Mouse (Mus musculus) small intestine, adult 2 months (tissue): Measurements from ENCODE around the gene Ncoa6. TPM values are rescaled to one million over a fixed set of nuclear protein-coding genes. Genes with fewer than 3 reads are reported as not detected.

Source experiments
- H3K27ac ChIP-seq: fragments of 200-500 bp; 2 replicates; pipeline ENCODE4 v1.5.1; 2012; ENCODE audit warnings: low read depth, low read length, control low read depth, inconsistent platforms; ENCODE audit not compliant: insufficient read depth
- H3K27me3 ChIP-seq: fragments of 200-500 bp; 2 replicates; pipeline ENCODE4 v1.6.1; 2012; ENCODE audit warnings: mild to moderate bottlenecking, moderate library complexity, low read length, inconsistent platforms; ENCODE audit not compliant: control insufficient read depth, insufficient read depth
- H3K36me3 ChIP-seq: fragments of 200-500 bp; 2 replicates; pipeline ENCODE4 v1.6.1; 2012; ENCODE audit warnings: mild to moderate bottlenecking, low read length, control low read depth, inconsistent platforms; ENCODE audit not compliant: control insufficient read depth, insufficient read depth
- H3K4me1 ChIP-seq: fragments of 200-500 bp; 2 replicates; pipeline ENCODE4 v1.6.1; 2012; ENCODE audit warnings: low read length, inconsistent platforms, mixed read lengths; ENCODE audit not compliant: control insufficient read depth, insufficient read depth, insufficient read length
- H3K4me3 ChIP-seq: fragments of 200-500 bp; 2 replicates; pipeline ENCODE4 v1.5.1; 2012; ENCODE audit warnings: low read depth, mild to moderate bottlenecking, control low read depth, inconsistent platforms, low read length, moderate library complexity
- CTCF ChIP-seq: fragments of 200-500 bp; IDR thresholded peaks from 2 replicates; pipeline ENCODE4 v1.5.1; 2012; ENCODE audit warnings: low read depth, mild to moderate bottlenecking, control low read depth, inconsistent platforms, low read length, moderate library complexity, mixed read lengths; ENCODE audit not compliant: insufficient replicate concordance, insufficient read length; ENCODE audit errors: extremely low read depth
- POLR2A ChIP-seq: fragments of 200-500 bp; IDR thresholded peaks from 2 replicates; pipeline ENCODE4 v1.6.1; 2012; ENCODE audit warnings: low read depth, mild to moderate bottlenecking, control low read depth, inconsistent platforms, low read length, moderate library complexity
- WGBS: fragments of 180-500 bp; shearing (Covaris S2); methylation state at CpG from one replicate; pipeline ENCODE4 v1.1.7; 2018; 5-methylcytosine and 5-hydroxymethylcytosine counted together
- polyA plus RNA-seq: library from polyadenylated mRNA; depleted of rRNA; stranded (reverse); fragments of >200 nt; gene quantifications from 2 replicates; pipeline ENCODE4 v1.2.3, GENCODE M21; 2012

Ncoa6 gene
- polyA plus RNA-seq, 1 experiment = 57.0 TPM

DNA sequence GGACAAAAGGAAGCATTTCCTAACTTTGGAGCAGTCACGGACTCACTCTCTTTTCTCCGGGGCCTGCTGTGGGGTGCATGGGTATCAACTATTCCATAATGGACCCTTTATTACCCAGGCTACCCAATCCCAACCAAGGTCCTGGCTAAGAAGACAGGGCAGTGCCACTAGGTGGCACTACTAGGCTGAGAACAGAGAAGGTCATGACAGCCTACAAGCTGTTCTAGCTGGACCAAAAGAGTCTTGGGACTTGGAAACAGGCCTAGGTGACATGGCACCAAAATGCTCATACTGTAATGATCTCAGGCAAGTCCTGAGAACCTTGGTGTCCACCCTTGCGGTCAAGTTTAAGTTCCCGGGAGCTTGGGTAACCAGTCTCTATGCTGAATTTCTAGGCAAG, 38.8 kb upstream of the Ncoa6 start:
- 46% methylated on average over 4 of the region's 4 CpGs for WGBS

DNA sequence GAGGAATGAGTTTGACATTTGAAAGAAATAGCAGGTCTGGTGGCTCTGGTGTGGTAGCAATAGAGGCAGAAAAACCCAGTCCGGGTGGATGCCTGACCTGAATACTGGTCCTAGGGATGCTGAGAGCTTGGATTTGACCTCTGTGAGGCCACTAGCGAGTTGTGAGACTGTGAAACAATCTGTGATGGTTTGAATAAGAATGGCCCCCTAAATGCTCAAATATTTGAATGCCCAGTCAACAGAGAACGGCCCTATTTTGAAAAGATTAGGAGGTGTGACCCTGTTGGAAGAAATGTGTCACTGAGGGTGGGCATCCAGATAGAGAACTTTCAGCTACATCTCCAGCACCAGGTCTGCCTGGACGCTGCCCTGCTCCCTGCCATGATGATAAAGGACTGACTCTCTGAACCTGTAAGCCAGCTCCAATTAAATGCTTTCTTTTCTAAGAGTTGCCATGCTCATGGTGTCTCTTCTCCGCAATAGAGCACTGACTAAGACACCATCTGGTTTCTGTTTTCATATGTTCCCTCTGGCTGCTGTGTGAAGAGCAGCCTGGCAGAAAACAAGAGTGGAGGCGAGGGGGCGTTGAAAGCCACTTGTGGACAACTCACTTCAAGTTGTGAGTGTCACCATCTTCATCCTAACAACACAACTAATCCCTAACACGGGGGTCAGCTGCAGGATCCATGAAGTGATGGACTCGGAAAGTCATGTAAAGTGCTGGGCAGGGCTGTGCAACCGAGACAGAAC, 34.2 kb upstream of the Ncoa6 start:
- no peak overlapping the region for H3K4me3 ChIP-seq
- TF ChIP-seq POLR2A (no peak), CTCF (no peak)
- H3K4me1 ChIP-seq = peaks cover 1% of the 10 kb centered on the region; the same call in 1 of the 2 replicates
- 81% methylated on average over 10 of the region's 10 CpGs for WGBS
- no peak overlapping the region for H3K27ac ChIP-seq
- H3K36me3 ChIP-seq = no peaks in the 10 kb centered on the region
- H3K27me3 ChIP-seq = no peaks in the 10 kb centered on the region

More for the DNA sequence above, 38.8 kb upstream of the Ncoa6 start:
- no peaks in the 10 kb centered on the region for H3K27me3 ChIP-seq
- no peaks in the 10 kb centered on the region for H3K36me3 ChIP-seq
- no peak overlapping the region for H3K27ac ChIP-seq
- peak; percentile 64; the same call in 1 of the 2 replicates for TF ChIP-seq CTCF
- TF ChIP-seq POLR2A = no peak; the same call in 1 of the 2 replicates
- H3K4me1 ChIP-seq = peaks cover 4% of the 10 kb centered on the region
- no peak overlapping the region for H3K4me3 ChIP-seq

DNA sequence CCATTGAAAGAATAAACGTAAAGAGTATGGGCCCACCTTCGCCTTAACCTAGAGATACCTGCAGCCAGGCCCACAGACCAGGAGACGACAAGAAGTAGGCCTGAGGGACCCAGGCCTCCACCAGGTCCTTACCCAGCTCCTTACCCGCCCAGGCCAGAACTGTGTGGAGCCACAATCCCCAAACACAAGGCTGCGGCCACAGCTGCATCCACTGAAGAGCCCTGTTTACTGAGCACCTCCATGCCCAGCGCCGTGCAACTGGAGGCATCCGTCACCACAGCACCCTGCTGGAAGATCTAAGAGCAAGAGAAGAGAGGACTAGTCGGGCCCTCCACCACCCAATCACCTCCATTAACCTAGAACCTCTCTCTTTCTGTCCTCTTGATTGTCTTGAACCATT, 32.1 kb upstream of the Ncoa6 start:
- no peak for TF ChIP-seq CTCF
- no peak for TF ChIP-seq POLR2A
- Histone ChIP-seq H3K4me1 (no peaks in the 10 kb centered on the region), H3K27ac (no peak overlapping the region), H3K36me3 (no peaks in the 10 kb centered on the region), H3K27me3 (no peaks in the 10 kb centered on the region), H3K4me3 (no peak overlapping the region)
- WGBS = 90% methylated on average over 9 of the region's 9 CpGs

DNA sequence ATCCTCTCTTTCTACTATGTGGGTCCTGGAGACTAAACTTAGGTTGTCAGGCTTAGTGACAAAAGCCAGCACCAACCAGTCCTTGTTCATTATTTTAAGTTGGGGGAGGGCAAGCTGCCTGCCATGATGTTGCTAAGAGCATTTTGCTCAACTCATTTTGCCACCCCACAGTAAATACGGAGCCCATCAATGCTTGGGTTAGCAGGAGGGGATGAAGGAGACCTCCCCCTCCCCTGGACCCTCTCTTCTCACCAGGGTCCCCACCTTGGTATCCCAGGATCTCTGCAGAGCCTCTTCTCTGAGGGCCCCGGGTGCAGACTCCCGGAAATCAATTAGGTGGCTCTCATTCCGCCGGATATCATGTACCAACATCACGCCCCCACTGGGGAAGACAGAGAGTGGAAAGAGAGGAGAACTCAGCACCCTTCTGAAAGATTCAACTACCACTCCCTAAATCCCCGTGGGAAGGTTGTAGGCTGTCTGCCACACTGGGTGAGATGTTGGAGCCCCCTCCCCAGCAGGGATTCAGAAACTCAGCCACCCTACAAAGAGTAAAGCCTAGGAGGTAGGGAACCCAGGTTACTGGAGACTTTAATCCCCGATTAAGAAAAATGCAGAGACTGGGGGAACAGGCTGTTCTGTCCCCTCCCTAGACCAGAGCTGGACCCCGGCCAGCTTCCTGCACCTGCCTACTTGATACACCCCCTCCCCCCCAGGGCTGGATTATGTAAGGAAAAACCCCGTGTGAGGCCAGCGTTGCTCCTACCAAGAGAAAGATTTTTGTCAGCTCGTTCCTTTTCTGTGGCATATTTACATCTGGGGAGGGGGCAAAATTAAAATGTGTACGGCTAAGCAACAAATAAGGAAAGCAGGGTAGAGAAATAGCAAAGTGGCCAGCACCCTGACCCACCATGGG, 31.0 kb upstream of the Ncoa6 start:
- H3K36me3 ChIP-seq = no peaks in the 10 kb centered on the region
- WGBS = 24% methylated on average over 13 of the region's 13 CpGs
- no peaks in the 10 kb centered on the region for H3K27me3 ChIP-seq
- H3K4me1 ChIP-seq = no peaks in the 10 kb centered on the region
- H3K4me3 ChIP-seq = no peak overlapping the region
- no peak overlapping the region for H3K27ac ChIP-seq
- no peak for TF ChIP-seq POLR2A
- TF ChIP-seq CTCF = no peak

DNA sequence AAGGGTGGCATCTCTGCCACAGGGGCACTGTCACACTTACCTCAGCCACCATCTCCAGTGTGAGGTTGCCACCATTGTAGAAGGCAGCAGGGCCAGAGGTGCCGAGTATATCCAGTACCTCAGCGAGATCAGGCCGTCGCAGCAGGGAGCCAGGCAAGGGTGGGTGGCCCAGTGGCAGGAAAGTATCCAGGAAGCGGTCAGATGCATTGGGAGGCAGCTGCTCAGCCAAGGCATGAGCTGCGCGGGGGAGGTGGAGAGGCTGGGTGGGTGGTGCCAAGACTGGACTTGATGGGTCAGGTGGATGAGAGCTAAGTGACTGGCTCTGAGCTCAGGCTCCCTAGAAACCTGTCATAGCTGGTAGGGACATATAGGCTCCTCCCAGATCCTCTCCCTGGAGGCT, 28.9 kb upstream of the Ncoa6 start:
- WGBS = 79% methylated on average over 7 of the region's 7 CpGs
- Histone ChIP-seq H3K4me1 (no peaks in the 10 kb centered on the region), H3K27ac (no peak overlapping the region), H3K36me3 (no peaks in the 10 kb centered on the region), H3K27me3 (no peaks in the 10 kb centered on the region), H3K4me3 (no peak overlapping the region)
- TF ChIP-seq CTCF (no peak), POLR2A (no peak)

DNA sequence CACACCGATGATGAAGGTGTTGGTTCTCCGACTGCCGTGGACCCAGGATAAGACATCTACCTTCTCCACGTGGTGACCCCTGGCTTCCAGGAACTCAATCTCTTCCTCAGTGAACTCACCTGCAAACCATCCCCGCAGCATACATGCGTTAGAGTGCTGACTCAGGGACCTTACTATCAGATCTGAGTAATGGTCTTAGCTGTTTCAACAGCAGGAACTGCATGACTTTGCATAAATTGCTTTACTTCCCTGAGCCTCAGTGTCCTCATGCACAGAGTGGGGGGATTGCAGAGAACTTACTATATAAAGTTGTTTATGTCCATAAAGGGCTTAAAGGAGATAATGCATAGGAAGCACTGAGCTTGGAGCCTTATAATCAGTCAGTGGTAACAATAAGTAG, 17.3 kb upstream of the Ncoa6 start:
- no peak for TF ChIP-seq POLR2A
- no peak for TF ChIP-seq CTCF
- Histone ChIP-seq H3K4me1 (no peaks in the 10 kb centered on the region), H3K27me3 (no peaks in the 10 kb centered on the region), H3K4me3 (no peak overlapping the region), H3K36me3 (no peaks in the 10 kb centered on the region), H3K27ac (no peak overlapping the region)
- 91% methylated on average over 6 of the region's 6 CpGs for WGBS

DNA sequence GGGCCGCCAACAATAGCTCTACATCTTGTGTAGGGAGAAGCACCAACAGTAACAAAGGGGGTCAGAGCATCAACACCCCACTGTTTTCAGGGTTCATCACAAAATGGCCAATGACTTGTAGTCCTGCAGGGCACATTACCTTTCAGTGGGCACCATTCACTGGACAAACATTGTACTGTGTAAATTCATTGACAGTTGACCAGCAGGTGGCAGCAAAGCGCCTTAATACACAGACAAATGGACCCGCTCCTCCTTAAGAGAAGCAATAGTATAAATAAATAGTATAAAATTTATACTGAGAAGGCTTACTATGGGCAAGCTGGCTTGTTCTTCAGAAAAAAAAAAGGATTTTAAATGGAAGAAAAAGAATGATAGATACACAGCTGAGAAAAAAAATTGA, 8.3 kb upstream of the Ncoa6 start:
- TF ChIP-seq POLR2A (no peak), CTCF (no peak)
- 56% methylated on average over 3 of the region's 3 CpGs for WGBS

More for the DNA sequence above, 8.3 kb upstream of the Ncoa6 start:
- Histone ChIP-seq H3K4me3 (no peak overlapping the region), H3K27ac (no peak overlapping the region), H3K27me3 (no peaks in the 10 kb centered on the region), H3K4me1 (no peaks in the 10 kb centered on the region), H3K36me3 (no peaks in the 10 kb centered on the region)
